Mouse (Mus musculus) liver, embryonic 16.5 days (tissue): ENCODE measurements around the gene H2-M5. TPM values are rescaled to one million over a fixed set of nuclear protein-coding genes. Genes with fewer than 3 reads are reported as not detected.

ENCODE experiments used
- ATAC-seq: fragments of 200-750 bp; cut with Nextera tagmentation; 2 replicates; pipeline ENCODE4 v1.8.0; 2017; ENCODE audit warnings: low read depth, mild to moderate bottlenecking, moderate number of reproducible peaks, moderate library complexity
- H3K27ac ChIP-seq: fragments of 300-500 bp; sonication (generic); 2 replicates; pipeline ENCODE4 v1.5.1; 2014; ENCODE audit warnings: mild to moderate bottlenecking, low read length
- H3K27me3 ChIP-seq: fragments of 300-500 bp; sonication (generic); 2 replicates; pipeline ENCODE4 v1.6.1; 2014; ENCODE audit warnings: low read depth, low read length, mixed read lengths; ENCODE audit not compliant: control insufficient read depth, insufficient read depth
- H3K36me3 ChIP-seq: fragments of 300-500 bp; sonication (generic); 2 replicates; pipeline ENCODE4 v1.6.1; 2014; ENCODE audit warnings: mild to moderate bottlenecking; ENCODE audit not compliant: control insufficient read depth, insufficient read depth
- H3K4me1 ChIP-seq: fragments of 300-500 bp; sonication (generic); 2 replicates; pipeline ENCODE4 v1.6.1; 2014; ENCODE audit warnings: low read depth, low read length, mixed read lengths; ENCODE audit not compliant: control insufficient read depth
- H3K4me2 ChIP-seq: fragments of 300-500 bp; sonication (generic); 2 replicates; pipeline ENCODE4 v1.6.1; 2014; ENCODE audit warnings: low read depth, low read length, mixed read lengths
- H3K4me3 ChIP-seq: fragments of 300-500 bp; sonication (generic); 2 replicates; pipeline ENCODE4 v1.5.1; 2014; ENCODE audit warnings: low read depth, mild to moderate bottlenecking, low read length
- H3K9ac ChIP-seq: fragments of 300-500 bp; sonication (generic); 2 replicates; pipeline ENCODE4 v1.6.1; 2014; ENCODE audit warnings: low read depth, low read length
- H3K9me3 ChIP-seq: fragments of 300-500 bp; sonication (generic); replicated peaks from 2 replicates; pipeline ENCODE4 v1.6.1; 2016; ENCODE audit warnings: low read length; ENCODE audit not compliant: control insufficient read depth
- WGBS: fragments of 180-500 bp; shearing (Covaris S2); extraction: QIAGEN DNeasy Blood & Tissue Kit; methylation state at CpG from one replicate; pipeline ENCODE4 v1.1.7; 2014; ENCODE audit not compliant: insufficient replicate concordance; 5-methylcytosine and 5-hydroxymethylcytosine counted together
- polyA plus RNA-seq: library from polyadenylated mRNA; unstranded; fragments of >200 nt; fragmentation: Nextera tagmentation; extraction: Ambion mirVana; gene quantifications from 2 replicates; pipeline ENCODE4 v1.2.1, GENCODE M21; 2015

H2-M5 gene
- polyA plus RNA-seq, 1 experiment from 2014 or later = not detected

DNA sequence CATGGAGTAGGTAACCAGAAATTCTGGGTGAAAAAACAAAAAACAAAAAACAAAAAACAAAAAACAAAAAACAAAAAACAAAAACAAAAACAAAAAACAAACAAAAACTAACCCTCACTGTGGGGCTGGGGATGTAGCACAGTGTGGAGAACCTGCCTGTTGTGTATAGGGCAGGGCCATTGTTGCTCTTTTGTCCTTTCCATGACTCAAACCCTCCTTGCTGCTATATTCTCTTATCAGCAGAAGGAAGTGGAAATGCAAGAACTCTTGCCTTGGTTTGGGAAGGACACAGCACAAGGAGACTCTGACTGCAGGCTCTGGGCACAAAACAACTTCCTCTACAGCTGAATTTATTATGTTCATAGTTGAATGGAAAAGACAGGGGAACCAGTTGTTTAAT is 27.0 kb upstream of the H2-M5 start:
- H3K27ac ChIP-seq = no peak overlapping the region
- H3K36me3 ChIP-seq = no peaks in the 10 kb centered on the region
- ATAC-seq = no peak
- no peaks in the 10 kb centered on the region for H3K9me3 ChIP-seq
- H3K27me3 ChIP-seq = no peaks in the 10 kb centered on the region
- no peaks in the 10 kb centered on the region for H3K4me1 ChIP-seq
- no peak overlapping the region for H3K9ac ChIP-seq
- H3K4me2 ChIP-seq = no peak overlapping the region
- H3K4me3 ChIP-seq = no peak overlapping the region

DNA sequence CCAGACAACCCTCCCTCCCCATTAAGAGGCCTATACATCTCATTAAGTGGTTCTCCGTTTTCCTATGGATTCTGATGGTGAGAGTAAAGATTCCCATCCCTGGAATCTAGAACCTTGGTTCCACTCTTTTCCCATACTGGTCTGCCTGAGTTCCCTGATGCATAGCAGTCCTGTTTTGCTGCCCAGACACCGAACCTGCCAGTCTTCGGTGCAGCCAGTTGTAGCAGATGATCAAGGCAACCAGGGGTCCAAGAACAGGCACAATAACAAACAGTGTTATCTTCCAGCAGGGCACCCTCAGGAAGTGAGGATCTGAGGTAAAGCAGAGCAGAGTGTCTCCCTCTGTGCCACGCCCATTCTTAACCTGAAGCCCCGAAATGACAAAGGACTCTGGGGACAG is 22.8 kb upstream of the H2-M5 start:
- no peaks in the 10 kb centered on the region for H3K27me3 ChIP-seq
- H3K9me3 ChIP-seq = no peaks in the 10 kb centered on the region
- 43% methylated on average over 5 of the region's 5 CpGs for WGBS
- ATAC-seq = no peak
- no peaks in the 10 kb centered on the region for H3K4me1 ChIP-seq
- H3K27ac ChIP-seq = no peak overlapping the region
- H3K4me2 ChIP-seq = no peak overlapping the region
- no peak overlapping the region for H3K4me3 ChIP-seq
- H3K36me3 ChIP-seq = no peaks in the 10 kb centered on the region
- no peak overlapping the region for H3K9ac ChIP-seq

DNA sequence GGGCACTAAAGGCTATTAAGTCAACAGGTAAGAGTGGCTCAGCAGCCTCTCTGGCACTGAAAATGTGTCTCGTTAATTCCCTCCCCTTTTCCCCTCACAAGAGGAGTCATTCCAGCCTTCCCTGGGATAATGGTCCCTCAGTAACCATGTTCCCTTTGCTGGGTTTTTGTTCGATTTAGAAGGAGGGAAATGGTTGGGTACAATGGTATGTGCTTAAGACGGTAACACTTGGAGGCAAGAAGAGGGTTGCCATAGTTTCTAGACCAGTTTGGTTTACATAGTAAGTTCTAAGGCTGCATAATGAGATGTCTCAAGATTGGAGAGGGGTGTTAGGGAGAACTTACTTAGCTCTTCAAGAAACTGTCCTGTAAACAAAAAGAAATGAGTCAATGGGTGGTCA is 22.4 kb upstream of the H2-M5 start:
- H3K4me3 ChIP-seq = no peak overlapping the region
- H3K9me3 ChIP-seq = no peaks in the 10 kb centered on the region
- no peaks in the 10 kb centered on the region for H3K4me1 ChIP-seq
- H3K27ac ChIP-seq = no peak overlapping the region
- no peaks in the 10 kb centered on the region for H3K36me3 ChIP-seq
- no peaks in the 10 kb centered on the region for H3K27me3 ChIP-seq
- 60% methylated on average over 3 of the region's 3 CpGs for WGBS
- H3K9ac ChIP-seq = no peak overlapping the region
- no peak overlapping the region for H3K4me2 ChIP-seq
- ATAC-seq = no peak

DNA sequence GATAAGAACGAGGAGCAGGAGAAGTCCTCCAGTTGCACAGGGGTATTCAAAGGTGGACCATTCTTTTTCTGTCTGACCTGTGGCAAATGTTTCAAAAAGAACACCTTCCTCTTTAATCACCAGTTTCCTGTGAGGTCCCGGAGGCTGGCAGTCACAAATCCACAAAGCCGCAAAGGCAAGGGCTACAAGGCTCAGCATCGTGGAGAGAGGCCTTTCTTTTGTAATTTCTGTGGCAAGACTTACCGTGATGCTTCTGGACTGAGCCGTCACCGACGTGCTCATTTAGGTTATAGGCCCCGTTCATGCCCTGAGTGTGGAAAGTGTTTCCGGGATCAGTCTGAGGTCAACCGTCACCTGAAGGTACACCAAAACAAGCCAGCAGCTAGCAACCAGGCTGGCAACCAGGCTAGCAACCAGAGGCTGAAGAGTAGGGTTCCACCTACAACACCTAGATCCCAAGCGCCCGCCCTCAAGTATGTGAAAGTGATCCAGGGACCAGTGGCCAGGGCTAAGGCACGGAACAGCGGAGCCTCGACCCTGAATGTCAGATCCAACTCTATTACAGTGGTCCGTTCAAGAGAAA is 20.2 kb upstream of the H2-M5 start:
- H3K27ac ChIP-seq = no peak overlapping the region
- H3K9me3 ChIP-seq = no peaks in the 10 kb centered on the region
- WGBS = 48% methylated on average over 17 of the region's 17 CpGs
- H3K36me3 ChIP-seq = no peaks in the 10 kb centered on the region
- ATAC-seq = no peak
- no peak overlapping the region for H3K4me2 ChIP-seq
- H3K9ac ChIP-seq = no peak overlapping the region
- H3K27me3 ChIP-seq = no peaks in the 10 kb centered on the region
- H3K4me3 ChIP-seq = no peak overlapping the region
- no peaks in the 10 kb centered on the region for H3K4me1 ChIP-seq

DNA sequence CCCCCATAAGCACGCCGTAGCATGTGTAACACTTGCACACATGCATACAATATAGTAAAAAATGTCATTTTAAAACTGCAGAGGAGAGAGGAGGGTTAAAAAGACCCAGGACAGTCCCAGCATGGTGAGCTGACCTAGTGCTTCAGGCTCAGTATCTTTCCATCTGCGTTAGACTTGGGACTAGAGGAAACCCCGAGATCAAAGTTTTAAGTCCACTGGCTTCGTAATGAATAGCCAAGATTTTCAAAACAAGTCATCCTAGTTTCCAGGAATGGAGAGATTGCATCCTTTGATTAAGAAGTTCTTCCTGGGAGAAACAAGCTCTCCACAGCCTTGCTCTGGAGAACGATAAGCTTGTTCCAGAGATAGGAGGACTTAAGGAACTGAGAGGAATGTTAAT is 18.8 kb upstream of the H2-M5 start:
- Histone ChIP-seq H3K27me3 (peaks cover 3% of the 10 kb centered on the region; the same call in 1 of the 2 replicates), H3K36me3 (no peaks in the 10 kb centered on the region), H3K4me2 (no peak overlapping the region), H3K4me3 (no peak overlapping the region), H3K9ac (no peak overlapping the region), H3K27ac (no peak overlapping the region), H3K4me1 (no peaks in the 10 kb centered on the region), H3K9me3 (no peaks in the 10 kb centered on the region)
- ATAC-seq = no peak
- 72% methylated on average over 6 of the region's 6 CpGs for WGBS

DNA sequence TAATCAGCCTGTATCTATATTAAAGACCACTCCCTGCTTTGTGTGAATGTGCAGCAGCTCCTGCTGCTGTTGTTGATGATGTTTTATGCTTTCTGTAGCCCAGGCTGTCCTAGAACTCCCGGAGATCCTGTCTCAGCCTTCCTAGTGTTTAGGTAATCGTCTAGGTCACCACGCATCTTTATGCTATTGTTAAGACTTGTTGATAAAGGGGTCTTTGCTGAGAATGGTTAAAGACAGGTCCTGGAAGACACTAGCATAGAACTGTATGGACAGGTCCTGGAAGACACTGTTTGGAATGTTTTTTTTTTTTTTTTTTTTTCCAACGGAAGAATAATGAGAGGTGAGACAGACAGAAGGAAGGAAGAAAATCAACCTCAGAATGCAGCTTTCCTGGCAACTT is 14.0 kb upstream of the H2-M5 start:
- Histone ChIP-seq H3K27ac (no peak overlapping the region), H3K9ac (no peak overlapping the region), H3K4me1 (no peaks in the 10 kb centered on the region; the same call in 1 of the 2 replicates), H3K4me3 (peak overlapping the region; percentile 54; the same call in 1 of the 2 replicates), H3K36me3 (no peaks in the 10 kb centered on the region), H3K27me3 (peaks cover 11% of the 10 kb centered on the region), H3K9me3 (no peaks in the 10 kb centered on the region), H3K4me2 (peak overlapping the region; percentile 62; the same call in 1 of the 2 replicates)
- 35% methylated on average over 4 of the region's 4 CpGs for WGBS
- ATAC-seq = no peak

DNA sequence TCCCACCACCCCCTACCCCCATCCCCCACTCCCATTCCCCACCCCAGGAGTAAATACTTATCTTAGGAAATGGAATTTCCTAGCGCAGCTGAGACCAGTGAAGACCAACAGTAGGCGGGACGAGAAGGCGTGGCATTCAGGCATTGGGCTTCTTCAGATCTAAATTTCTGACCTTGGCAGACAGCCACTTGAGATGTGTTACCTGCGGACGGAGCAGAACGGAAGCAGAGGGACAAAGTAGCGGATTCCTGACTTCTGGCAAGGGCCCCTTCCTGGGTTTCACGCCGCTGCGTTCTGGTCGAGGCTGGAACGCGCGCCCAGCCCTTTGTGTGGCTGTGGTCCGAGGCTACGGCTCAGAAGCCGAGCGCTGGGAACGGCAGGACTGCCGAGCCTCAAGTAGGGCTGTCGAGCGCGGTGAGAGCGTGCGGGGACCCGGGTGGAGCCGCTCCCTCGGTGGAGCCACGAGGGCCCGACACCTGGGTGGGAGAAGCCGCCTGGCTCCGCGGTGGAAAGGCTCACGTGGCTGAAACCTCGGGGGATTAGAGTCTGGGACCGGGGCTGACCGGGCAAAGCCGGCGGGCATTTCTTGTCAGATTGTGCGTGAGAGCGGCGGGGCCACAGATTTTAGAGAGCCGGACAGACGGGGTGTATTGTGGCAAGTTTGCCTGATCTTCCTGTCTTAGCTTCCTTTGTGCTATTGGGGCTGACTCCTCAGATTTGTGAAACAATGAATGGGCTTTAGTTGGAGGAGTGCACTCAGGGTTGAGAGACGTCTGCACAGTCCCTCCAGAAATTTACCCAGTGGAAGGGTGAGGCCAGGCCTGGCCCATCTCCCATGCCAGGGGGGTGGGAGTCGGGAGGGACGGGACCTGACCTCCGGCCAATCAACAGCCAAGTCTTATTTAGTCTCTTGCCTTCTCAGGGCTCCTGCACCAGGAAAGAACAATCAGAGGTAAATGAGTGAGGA is 13.3 kb upstream of the H2-M5 start:
- H3K27ac ChIP-seq = no peak overlapping the region

DNA sequence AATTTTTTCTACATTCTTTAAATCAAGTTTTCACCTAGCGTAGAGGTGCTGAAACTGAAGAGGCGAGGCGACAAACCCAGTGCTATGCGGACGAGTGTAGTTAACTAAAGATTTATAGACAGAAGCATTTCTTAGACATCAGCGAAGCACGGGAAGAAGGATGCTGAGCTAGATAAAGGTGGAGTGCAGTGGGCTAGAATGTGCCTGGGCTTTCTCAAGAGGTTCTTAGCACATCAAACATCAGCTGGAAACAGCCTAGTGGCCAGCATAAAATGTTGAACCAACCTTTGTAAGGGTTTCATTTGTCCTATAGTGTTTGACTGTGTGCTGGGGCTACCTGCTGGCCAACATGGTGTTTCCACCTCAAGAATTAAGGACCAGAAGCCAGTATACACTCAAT is 11.5 kb upstream of the H2-M5 start, which contains the start of gene Zfp57:
Gene Zfp57 (plus strand): TSS at position 301 of the 400 bp plus-strand sequence.
- no peak for ATAC-seq
- Histone ChIP-seq H3K36me3 (no peaks in the 10 kb centered on the region), H3K4me3 (no peak within 1 kb of the TSS), H3K9ac (no peak within 1 kb of the TSS), H3K4me2 (no peak within 1 kb of the TSS), H3K4me1 (no peaks in the 10 kb centered on the region; the same call in 1 of the 2 replicates), H3K27ac (no peak within 1 kb of the TSS), H3K27me3 (peaks cover 11% of the 10 kb centered on the region), H3K9me3 (no peaks in the 10 kb centered on the region)
- WGBS = 72% methylated on average over 7 of the region's 7 CpGs

More for the DNA sequence above, 13.3 kb upstream of the H2-M5 start:
- Histone ChIP-seq H3K9ac (peak overlapping the region; percentile 10), H3K4me1 (no peaks in the 10 kb centered on the region; the same call in 1 of the 2 replicates), H3K9me3 (no peaks in the 10 kb centered on the region), H3K4me3 (peak overlapping the region; percentile 54), H3K4me2 (peak overlapping the region; percentile 62), H3K27me3 (peaks cover 11% of the 10 kb centered on the region), H3K36me3 (no peaks in the 10 kb centered on the region)
- 2% methylated on average over 49 of the region's 49 CpGs for WGBS
- ATAC-seq = peak; percentile 54

DNA sequence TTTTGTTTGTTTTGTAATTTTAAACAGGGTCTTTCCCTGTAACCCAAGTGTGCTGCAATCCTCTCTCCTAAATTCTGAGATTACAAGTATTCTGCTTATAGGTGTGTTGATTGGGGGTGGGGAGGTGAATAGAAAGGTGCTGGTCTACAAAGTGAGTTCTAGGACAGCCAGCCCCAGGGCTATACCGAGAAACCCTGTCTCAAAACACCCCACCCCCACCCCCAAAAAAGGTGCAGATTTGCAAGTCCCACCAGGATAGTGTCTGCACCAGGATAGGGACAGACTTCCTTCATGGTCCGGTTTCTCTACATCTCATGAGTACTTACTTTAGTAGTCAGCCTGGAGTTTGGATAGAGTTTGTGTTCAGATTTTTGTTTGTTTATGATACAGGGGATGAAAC is 9.1 kb upstream of the H2-M5 start:
- Histone ChIP-seq H3K9ac (no peak overlapping the region), H3K9me3 (no peaks in the 10 kb centered on the region), H3K36me3 (no peaks in the 10 kb centered on the region), H3K4me3 (no peak overlapping the region), H3K27me3 (peaks cover 11% of the 10 kb centered on the region), H3K4me1 (no peaks in the 10 kb centered on the region; the same call in 1 of the 2 replicates), H3K4me2 (no peak overlapping the region), H3K27ac (no peak overlapping the region)
- ATAC-seq = no peak
- 53% methylated on average over 2 of the region's 2 CpGs for WGBS
